Mouse (Mus musculus) neural tube, embryonic 13.5 days (tissue): ENCODE measurements at regions not wholly inside any gene's neighbourhood (a gene's known extent, or its start where the extent isn't known, plus 50 kb on each side); places are given as distances from the start of the nearest gene placed in this dataset. TPM values are rescaled to one million over a fixed set of nuclear protein-coding genes. Genes with fewer than 3 reads are reported as not detected.
A peak's percentile ranks its signal among the peaks of the same experiment; 100 is the strongest.

Experiments
- ATAC-seq: fragments of 200-750 bp; cut with Nextera tagmentation; 2 replicates; pipeline ENCODE4 v1.8.0; 2017; ENCODE audit warnings: low read depth, mild to moderate bottlenecking, moderate TSS enrichment, moderate library complexity
- H3K27ac ChIP-seq: fragments of 300-500 bp; sonication (generic); replicated peaks from 2 replicates; pipeline ENCODE4 v1.5.1; 2015; ENCODE audit warnings: moderate library complexity, mild to moderate bottlenecking, inconsistent platforms
- H3K27me3 ChIP-seq: fragments of 300-500 bp; sonication (generic); 2 replicates; pipeline ENCODE4 v1.6.1; 2015; ENCODE audit warnings: mild to moderate bottlenecking, inconsistent platforms
- H3K36me3 ChIP-seq: fragments of 300-500 bp; sonication (generic); 2 replicates; pipeline ENCODE4 v1.6.1; 2015; ENCODE audit warnings: mild to moderate bottlenecking, inconsistent platforms
- H3K4me1 ChIP-seq: fragments of 300-500 bp; sonication (generic); replicated peaks from 2 replicates; pipeline ENCODE4 v1.6.1; 2015; ENCODE audit warnings: inconsistent platforms
- H3K4me2 ChIP-seq: fragments of 300-500 bp; sonication (generic); 2 replicates; pipeline ENCODE4 v1.6.1; 2015; ENCODE audit warnings: inconsistent platforms, mild to moderate bottlenecking, moderate library complexity
- H3K4me3 ChIP-seq: fragments of 300-500 bp; sonication (generic); 2 replicates; pipeline ENCODE4 v1.5.1; 2015; ENCODE audit warnings: mild to moderate bottlenecking, inconsistent platforms
- H3K9ac ChIP-seq: fragments of 300-500 bp; sonication (generic); 2 replicates; pipeline ENCODE4 v1.6.1; 2015; ENCODE audit warnings: moderate library complexity, mild to moderate bottlenecking, inconsistent platforms
- H3K9me3 ChIP-seq: fragments of 300-500 bp; sonication (generic); 2 replicates; pipeline ENCODE4 v1.6.1; 2016; ENCODE audit warnings: inconsistent platforms
- WGBS: fragments of 180-500 bp; shearing (Covaris S2); methylation state at CpG from one replicate; pipeline ENCODE4 v1.1.7; 2015; 5-methylcytosine and 5-hydroxymethylcytosine counted together
- microRNA-seq: library from miRNA; unstranded; fragments of <30 nt; microRNA quantifications from one replicate; pipeline ENCODE4, GENCODE M21; 2016

DNA sequence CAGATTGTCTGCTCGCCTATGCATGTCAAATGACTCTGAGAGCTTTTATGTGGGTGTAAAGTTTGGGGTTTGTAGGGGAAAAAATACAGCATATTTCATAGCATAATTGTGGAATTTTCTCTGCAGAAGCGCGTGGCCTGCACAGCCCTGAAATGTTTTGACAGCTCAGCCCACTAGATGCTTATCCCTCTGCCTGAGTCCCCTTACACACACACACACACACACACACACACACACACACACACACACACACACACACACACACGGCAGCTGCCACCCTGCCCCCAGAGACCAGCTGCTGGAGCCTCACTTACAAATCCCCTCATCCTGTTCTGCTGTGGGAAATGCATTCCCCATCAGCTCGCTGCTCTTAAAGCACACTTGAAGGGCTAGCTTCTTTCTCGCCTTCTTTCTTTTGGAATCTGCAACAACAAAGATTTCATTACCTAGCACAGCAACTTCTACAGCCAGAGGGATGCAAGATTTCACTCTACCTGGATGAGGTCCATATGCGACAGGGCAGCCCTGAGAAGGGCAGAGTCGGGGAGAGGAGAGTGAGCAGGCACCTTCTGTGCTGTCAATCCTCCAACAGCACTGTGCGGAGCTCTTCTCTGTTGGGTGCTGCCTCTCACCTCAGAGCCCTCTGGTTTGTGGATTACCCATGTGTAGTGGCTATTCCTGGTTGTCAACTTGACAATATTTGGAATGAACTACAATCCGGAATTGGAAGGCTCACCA, 264.1 kb downstream of the Cdc5l start:
- H3K4me2 ChIP-seq = no peak overlapping the region
- 63% methylated on average over 10 of the region's 10 CpGs for WGBS
- ATAC-seq = 0 out of 2 replicates have a peak, but pooled peaks have one; percentile 21

More for the DNA sequence above, 264.1 kb downstream of the Cdc5l start:
- Histone ChIP-seq H3K4me1 (peaks cover 22% of the 10 kb centered on the region), H3K27ac (peak overlapping the region; percentile 25; the same call in 1 of the 2 replicates), H3K9ac (no peak overlapping the region), H3K36me3 (no peaks in the 10 kb centered on the region), H3K27me3 (no peaks in the 10 kb centered on the region), H3K4me3 (no peak overlapping the region), H3K9me3 (no peaks in the 10 kb centered on the region)

Small RNA genes lying in the stretch of these regions (microRNA-seq; reads per million reads assigned to microRNA genes)
- gene Gm24979 = not detected
